Mouse (Mus musculus) retina, embryonic 14.5 days (tissue): Measurements from ENCODE around the gene Snf8.
A peak's percentile ranks its signal among the peaks of the same experiment; 100 is the strongest.

Experiments used
- DNase-seq: peaks from one replicate; pipeline ENCODE4 v3.0.0-alpha.2; 2015; ENCODE audit warnings: low spot score

Snf8 gene

DNA sequence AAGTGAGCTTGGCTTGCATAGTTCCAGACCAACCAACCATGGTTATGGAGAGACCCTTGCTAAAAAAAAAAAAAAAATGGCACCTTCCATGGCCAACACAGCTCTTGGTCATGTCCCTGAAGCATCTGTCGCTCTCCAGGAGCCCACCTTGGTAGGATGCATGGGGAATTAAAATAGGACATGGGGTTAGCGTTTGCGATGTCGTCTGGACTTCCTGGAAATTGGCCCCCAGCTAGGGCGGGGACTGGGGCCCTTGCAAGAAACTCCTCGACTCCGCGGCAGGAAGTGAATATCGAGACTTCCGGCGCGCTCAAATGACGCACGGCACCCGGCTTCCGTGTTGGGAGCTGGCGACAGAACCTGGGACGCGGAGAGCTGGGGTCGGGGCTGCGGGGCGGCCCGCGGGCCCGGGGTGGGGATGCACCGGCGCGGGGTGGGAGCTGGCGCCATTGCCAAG, at the start of gene Snf8:
TSS of gene Snf8 (plus strand) at position 290 of the 457 bp plus-strand sequence.
- peak; percentile 95 for DNase-seq

- no peak for DNase-seq
Observed at GRCm38 (mm10) chr11:95987854-95988447, 46.7 kb upstream of the Snf8 start.

DNA sequence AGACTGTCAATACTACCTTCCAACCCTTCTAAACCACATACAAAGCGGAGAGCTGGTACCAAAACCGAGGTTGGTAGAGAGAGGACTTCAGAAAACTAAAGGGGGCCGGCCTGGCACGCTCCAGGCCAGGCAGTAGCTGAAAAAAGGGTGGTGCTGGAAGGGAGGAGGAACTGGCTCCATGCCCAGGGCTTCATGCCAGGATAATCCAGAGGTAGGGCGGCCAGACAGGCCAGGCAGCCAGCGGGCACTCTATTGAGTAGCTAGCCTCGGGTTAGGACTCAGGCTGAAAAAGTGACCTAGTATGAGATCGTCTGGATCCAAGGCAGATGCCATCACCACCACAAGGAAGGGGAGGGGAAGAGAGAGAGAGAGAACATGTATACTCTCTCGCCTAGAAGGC, 46.2 kb upstream of the Snf8 start:
- no peak for DNase-seq

DNA sequence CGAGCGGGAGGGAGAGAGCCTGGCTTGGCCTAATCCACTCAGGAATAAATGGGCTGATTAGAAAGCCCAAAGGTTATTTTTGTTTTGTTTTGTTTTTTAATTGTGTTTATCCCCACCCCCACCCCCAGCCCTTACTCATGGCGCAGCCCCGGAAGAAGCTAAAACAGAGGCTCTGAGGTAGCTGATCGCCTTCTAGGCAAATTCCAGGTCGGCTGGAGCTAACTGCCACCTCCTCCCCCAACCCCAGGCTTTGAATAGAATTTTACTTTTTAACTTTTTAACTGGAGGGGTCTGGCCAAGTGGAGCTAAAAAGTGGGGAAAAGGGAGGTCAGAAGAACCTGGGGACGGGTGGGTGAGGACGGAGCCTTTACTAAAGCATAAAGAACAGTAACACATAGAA, 44.8 kb upstream of the Snf8 start:
- DNase-seq, result no peak

DNA sequence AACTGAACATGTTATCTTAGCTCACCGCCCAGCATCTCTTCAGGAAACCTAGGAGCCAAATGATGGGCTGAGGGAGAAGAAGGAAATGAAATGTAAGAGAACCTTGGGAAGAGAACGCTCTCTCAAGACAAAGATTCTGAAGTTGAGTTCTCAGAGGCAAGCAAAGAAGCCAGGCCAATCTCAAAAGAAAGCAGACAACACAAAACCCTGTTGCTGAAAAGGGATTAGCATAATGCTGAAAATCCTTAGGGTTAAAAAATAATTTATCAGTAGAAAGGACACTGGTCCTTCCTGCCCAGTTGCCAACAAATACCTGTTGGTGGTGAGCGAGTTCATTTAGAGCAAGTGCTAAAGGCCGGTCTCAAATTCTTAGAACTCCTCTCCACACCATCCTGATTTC, 44.3 kb upstream of the Snf8 start:
- no peak for DNase-seq

DNA sequence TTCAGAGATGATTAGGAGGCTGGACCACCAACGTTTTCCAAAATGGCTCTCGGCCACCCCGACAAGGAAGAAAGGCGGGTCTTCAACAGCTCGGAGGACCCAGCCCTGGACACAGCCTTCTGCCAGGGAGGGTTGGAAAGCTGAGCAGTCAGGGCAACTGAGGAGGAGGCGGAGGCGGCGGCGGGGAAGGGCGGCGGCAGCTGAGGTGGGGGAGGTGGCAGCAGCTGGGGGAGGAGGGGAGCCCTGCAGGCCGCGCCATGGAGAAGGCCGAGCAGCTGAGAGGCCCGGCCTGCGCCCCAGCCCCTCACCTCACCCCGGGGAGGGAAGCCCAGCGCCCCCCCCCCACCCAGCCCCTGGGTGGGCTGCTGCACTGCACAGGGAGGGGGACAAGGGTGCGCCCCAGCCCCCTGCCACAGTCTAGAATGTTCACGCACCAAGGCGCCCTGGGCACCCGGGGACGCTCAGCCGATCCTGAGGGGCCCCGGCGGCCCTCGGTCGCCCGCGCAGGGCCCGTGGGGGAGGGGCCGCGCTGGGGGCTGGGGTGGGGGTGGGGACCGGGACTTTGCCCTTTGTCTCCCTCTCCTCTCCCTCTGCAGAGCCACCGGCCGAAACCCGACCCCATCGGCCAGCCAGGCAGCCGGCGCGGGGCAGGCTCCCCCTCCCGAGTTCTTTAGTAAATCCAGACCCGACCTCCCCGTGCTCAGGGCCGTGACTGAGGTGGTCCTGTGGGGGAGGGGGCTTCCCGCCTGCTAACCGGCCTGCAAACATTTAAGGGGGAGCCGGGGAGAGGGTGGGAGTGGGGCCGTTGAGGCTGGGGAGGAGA, 43.6 kb upstream of the Snf8 start:
- peak; percentile 85 for DNase-seq

- no peak for DNase-seq
Observed at GRCm38 (mm10) chr11:95994151-95994550, 40.5 kb upstream of the Snf8 start.

DNA sequence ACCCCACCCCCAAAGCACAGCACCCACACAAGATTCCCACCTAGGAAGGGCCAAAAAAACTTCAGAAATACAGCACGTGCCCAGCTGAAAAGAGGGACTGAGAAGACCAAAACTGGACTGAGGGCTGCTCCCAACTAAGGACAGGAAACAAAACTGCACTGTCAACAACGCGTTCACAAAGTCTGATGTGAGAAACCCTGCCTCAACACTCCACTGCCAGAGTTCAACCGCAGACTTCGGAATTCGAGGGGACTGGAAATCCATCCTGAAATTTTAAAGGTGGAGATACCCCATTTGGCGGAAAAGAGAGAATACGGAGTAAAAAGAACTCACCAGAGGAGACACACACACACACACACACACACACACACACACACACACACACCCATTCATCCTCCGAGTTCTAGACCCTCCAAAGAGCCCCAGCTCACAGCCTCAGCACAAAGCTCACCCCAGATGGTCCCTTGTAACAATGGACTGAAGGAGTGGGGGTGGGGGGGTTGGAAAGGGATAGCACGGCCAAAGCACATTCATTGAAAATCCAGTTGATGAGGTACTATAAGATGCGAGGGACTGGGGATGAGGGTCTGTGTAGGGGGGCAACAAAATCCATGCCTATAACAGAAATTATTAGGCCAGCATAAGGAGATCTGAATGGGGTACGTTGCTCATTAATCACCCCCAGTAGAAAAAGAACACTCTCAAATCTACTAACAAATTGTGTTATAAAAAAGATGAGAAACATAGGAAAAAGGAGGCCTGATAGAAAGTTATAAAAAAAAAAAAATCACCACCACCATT, 31.4 kb upstream of the Snf8 start:
- peak; percentile 54 for DNase-seq

GRCm38 (mm10) chr11:96003969-96004792, 30.5 kb upstream of the Snf8 start:
- DNase-seq, result peak; percentile 51

- DNase-seq, result peak; percentile 62
Observed at GRCm38 (mm10) chr11:96004793-96005402, 29.8 kb upstream of the Snf8 start.

DNA sequence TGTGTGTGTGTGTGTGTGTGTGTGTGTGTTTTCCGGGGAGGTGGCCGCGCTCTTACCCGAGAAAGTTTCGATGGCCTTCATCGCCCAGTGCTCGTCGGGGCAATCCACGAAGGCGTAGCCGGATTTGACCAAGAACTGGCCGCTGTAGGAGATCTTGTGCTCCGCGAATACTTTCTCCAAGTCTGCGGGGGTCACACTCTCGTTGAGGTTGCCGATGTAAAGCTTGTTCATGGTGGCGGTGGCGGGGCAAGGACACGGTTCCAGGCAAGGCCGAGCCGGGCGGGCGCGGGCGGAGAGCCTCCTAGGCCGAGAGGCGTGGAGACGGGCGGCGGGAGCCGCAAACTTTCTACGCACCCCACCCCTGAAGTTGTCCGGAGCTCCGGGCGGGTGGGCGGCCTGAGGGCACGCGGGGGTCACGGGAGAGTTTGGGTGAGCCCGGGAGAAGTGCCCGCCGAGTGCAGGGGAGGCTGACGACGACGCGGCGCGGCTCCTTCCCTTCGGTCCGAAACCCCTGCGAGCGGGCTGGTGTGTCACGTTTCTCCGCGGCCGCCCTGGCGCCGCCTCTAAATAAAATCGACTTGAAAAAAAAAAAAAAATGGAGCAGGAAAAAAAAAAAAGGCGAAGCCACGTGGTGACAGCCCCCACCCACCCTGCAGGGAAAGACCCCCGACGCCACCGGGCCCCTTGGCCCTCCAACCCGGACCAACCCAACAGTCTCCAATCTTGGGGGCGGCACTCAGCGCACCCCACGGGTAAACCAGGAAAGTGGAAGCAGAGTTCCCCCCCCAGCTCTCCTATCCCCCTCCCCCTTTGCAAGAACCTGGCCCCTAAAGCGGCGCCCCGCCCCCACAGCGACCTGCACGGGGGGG, 29.0 kb upstream of the Snf8 start, which contains the start of gene Igf2bp1:
TSS of gene Igf2bp1 (minus strand) at position 538 of the 869 bp plus-strand sequence.
- peak; percentile 77 for DNase-seq

DNA sequence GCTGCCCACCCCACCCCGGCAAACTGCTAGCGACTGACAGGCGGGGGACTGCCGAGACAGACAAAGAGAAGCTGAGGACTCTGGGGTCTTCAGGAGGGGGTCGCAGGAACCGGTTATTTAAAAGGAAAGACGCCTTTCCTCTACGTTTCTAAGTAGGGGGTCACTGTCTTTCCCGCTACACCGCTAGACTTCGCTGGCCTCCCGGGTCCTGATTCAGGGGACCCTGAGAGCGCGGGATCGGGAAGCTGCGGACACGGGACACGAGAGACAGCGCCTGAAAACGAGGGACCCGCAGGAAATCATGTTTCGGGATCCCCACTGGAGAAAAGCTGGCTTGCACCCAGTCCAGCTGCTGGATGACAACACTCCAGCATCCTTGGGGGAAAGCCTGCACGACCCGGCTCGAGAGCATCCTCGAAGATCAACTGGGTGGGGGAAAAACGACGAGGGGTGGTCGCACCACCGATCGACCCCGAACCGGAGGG, 28.3 kb upstream of the Snf8 start:
- peak; percentile 68 for DNase-seq

- DNase-seq, result peak; percentile 88
Observed at GRCm38 (mm10) chr11:96006852-96007515, 27.7 kb upstream of the Snf8 start.

GRCm38 (mm10) chr11:96007516-96008235, 27.0 kb upstream of the Snf8 start:
- peak; percentile 64 for DNase-seq

- DNase-seq, result no peak
Observed at GRCm38 (mm10) chr11:96008827-96009226, 25.9 kb upstream of the Snf8 start.

- no peak for DNase-seq
Observed at GRCm38 (mm10) chr11:96011982-96012381, 22.7 kb upstream of the Snf8 start.

DNA sequence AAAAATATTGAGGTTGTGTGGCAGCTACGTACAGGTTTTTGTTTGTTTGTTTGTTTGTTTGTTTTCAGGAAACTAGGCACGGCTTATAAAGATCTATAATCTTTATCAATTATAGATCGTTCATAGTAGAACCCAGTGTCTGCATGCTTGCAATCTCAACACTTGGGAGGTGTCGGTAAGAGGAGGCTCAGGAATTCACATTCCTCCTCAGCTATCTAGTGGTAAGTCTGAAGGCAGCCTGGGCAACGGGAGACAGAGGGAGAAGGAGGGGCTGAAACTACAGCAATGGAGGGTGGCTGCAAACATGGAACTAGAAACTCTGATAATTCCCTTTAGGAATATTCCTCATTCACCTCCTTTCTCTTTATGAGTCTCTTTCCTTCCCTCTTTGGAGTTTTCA, 19.3 kb upstream of the Snf8 start:
- no peak for DNase-seq

DNA sequence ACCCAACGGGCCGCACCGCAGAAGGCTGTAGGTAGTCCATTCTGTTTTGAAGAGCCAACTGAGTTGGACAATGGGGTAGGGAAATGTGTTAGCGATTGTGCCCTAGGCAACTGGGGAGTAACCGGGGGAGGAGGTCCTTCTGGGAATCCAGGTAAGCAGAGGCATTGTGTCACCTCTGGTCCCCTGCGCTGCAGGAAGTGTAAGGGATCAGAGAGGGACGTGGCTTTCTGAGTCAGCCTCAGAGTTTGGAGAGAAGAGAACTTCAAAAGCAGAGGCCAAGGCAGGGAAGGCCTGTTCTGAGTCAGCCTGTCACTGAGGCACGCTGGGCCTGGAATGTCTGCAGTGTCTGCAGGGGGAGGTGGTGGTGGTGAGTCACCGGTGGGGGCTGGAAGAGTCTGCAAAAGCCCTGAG, 16.7 kb upstream of the Snf8 start:
- DNase-seq, result no peak

DNA sequence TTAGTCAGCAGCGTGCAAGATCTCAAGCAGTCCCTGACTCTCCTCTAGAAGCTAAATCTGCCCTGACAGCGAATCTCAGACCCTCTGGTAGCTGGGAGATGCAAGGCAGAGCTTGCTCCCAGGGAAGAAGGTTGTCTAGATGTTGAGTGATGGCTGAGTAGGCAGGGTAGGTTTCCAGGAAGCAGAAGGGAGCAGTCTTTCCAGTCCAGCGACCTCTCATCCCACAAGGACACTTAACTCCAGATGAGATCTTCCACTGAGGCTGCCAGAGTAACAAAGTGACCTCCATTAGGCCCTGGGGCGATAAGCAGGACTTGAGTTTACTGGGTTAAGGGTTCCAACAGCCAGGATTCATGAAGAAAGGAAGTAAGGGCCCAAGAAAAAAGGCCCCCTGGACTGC, 14.1 kb upstream of the Snf8 start:
- DNase-seq, result no peak
